24 mouse cellular contexts compared by ENCODE assay signal in genomic region chr13:119783581-119783980, GRCm38 (mm10). TPM values are rescaled to one million over a fixed set of nuclear protein-coding genes. Genes with fewer than 3 reads are reported as not detected.
"Had no signal": no experiment of that assay in that cellular context is flagged by ENCODE, and none has a peak within 500 bp of the region (broad histone marks: within the 10 kb centered on the region; RNA-seq: fewer than 3 reads in every experiment).

No protein-coding gene starts in this region.

- H3K9me3 ChIP-seq: limb, embryonic 13.5 days; liver, embryonic 15.5 days; midbrain, embryonic 13.5 days; neural tube, embryonic 15.5 days had no signal

- DNase-seq: kidney, postnatal 10 days; kidney, postnatal 4 days; left cerebral cortex, postnatal 4 days; lung, embryonic 14.5 days; lung, postnatal 14 days; right cerebral cortex, adult 18-20 months; right cerebral cortex, postnatal 25 days; thymus, adult 2 months; thymus, postnatal 36 days had no signal

- ATAC-seq: midbrain, embryonic 13.5 days had no signal

- H3K4me3 ChIP-seq: layer of hippocampus, adult 2 months; limb, embryonic 13.5 days; liver, embryonic 15.5 days; midbrain, embryonic 13.5 days; neural tube, embryonic 15.5 days had no signal

- H3K4me1 ChIP-seq: limb, embryonic 13.5 days; liver, embryonic 15.5 days had no signal

- H3K4me2 ChIP-seq: limb, embryonic 13.5 days; liver, embryonic 11.5 days; liver, embryonic 15.5 days; lung, embryonic 14.5 days; midbrain, embryonic 13.5 days; neural tube, embryonic 15.5 days had no signal

- H3K27me3 ChIP-seq: limb, embryonic 13.5 days; liver, embryonic 15.5 days; midbrain, embryonic 13.5 days; neural tube, embryonic 15.5 days had no signal

- H3K9ac ChIP-seq: limb, embryonic 13.5 days; liver, embryonic 15.5 days; lung, embryonic 14.5 days; midbrain, embryonic 13.5 days; neural tube, embryonic 15.5 days had no signal

- H3K27ac ChIP-seq: layer of hippocampus, adult 2 months; limb, embryonic 13.5 days; liver, embryonic 15.5 days; midbrain, embryonic 13.5 days; neural tube, embryonic 15.5 days had no signal

RNA-seq across cellular contexts. Expression of gene AF067063, which starts 46.4 kb away (rescaled TPM):
- total RNA-seq: layer of hippocampus, adult 2 months; layer of hippocampus, postnatal 10 days; left cerebral cortex, adult 18-20 months; left cerebral cortex, postnatal 10 days; left cerebral cortex, postnatal 4 days; midbrain, postnatal 0 days had no signal
- polyA plus RNA-seq: kidney, embryonic 14.5 days; limb, embryonic 13.5 days; liver, embryonic 11.5 days; liver, embryonic 15.5 days; lung, embryonic 14.5 days; midbrain, embryonic 13.5 days; midbrain, postnatal 0 days; neural tube, embryonic 11.5 days; neural tube, embryonic 15.5 days; small intestine, adult 2 months; stomach, embryonic 14.5 days; thymus, adult 2 months had no signal

RNA-seq across cellular contexts. Expression of gene D13Ertd608e, which starts 52.2 kb away (rescaled TPM):
- total RNA-seq: layer of hippocampus, adult 2 months; layer of hippocampus, postnatal 10 days; left cerebral cortex, adult 18-20 months; left cerebral cortex, postnatal 10 days; left cerebral cortex, postnatal 4 days; midbrain, postnatal 0 days had no signal
- polyA plus RNA-seq: kidney, embryonic 14.5 days; limb, embryonic 13.5 days; liver, embryonic 11.5 days; liver, embryonic 15.5 days; lung, embryonic 14.5 days; midbrain, embryonic 13.5 days; midbrain, postnatal 0 days; neural tube, embryonic 11.5 days; neural tube, embryonic 15.5 days; small intestine, adult 2 months; stomach, embryonic 14.5 days; testis, adult 2 months had no signal
